Mouse (Mus musculus) midbrain, embryonic 10.5 days (tissue): Measurements from ENCODE around the gene Zfp595. TPM values are rescaled to one million over a fixed set of nuclear protein-coding genes. Genes with fewer than 3 reads are reported as not detected.
A peak's percentile ranks its signal among the peaks of the same experiment; 100 is the strongest.
"Not testable (repeated sequence)": the region's sequence is repeated elsewhere in the genome, so short reads cannot be mapped to it uniquely, and the experiment has no call there.

Source experiments
- DNase-seq: peaks from one replicate; pipeline ENCODE4 v3.0.0-alpha.2; 2017; ENCODE audit warnings: low spot score
- H3K27ac ChIP-seq: fragments of 300-500 bp; sonication (generic); replicated peaks from 2 replicates; pipeline ENCODE4 v1.5.1; 2016; ENCODE audit warnings: mild to moderate bottlenecking
- H3K27me3 ChIP-seq: fragments of 300-500 bp; sonication (generic); 2 replicates; pipeline ENCODE4 v1.6.1; 2016; ENCODE audit warnings: low read depth, mild to moderate bottlenecking; ENCODE audit not compliant: poor library complexity, severe bottlenecking
- H3K36me3 ChIP-seq: fragments of 300-500 bp; sonication (generic); 2 replicates; pipeline ENCODE4 v1.6.1; 2016; ENCODE audit warnings: mild to moderate bottlenecking, moderate library complexity
- H3K4me1 ChIP-seq: fragments of 300-500 bp; sonication (generic); 2 replicates; pipeline ENCODE4 v1.6.1; 2016
- H3K4me3 ChIP-seq: fragments of 300-500 bp; sonication (generic); 2 replicates; pipeline ENCODE4 v1.5.1; 2016; ENCODE audit warnings: mild to moderate bottlenecking, moderate library complexity
- H3K9me3 ChIP-seq: fragments of 300-500 bp; sonication (generic); replicated peaks from 2 replicates; pipeline ENCODE4 v1.6.1; 2016; ENCODE audit warnings: mild to moderate bottlenecking
- WGBS: fragments of 180-500 bp; shearing (Covaris S2); methylation state at CpG from one replicate; pipeline ENCODE4 v1.1.7; 2016; 5-methylcytosine and 5-hydroxymethylcytosine counted together
- polyA plus RNA-seq: library from polyadenylated mRNA; unstranded; fragments of >200 nt; fragmentation: Nextera tagmentation; extraction: Ambion mirVana; gene quantifications from 2 replicates; pipeline ENCODE4 v1.2.1, GENCODE M21; 2016

Zfp595 gene
- 1.5 and 1.8 TPM in 2 replicates for polyA plus RNA-seq

- no peaks in the 10 kb centered on the region for H3K9me3 ChIP-seq
- H3K27ac ChIP-seq = peak within 1 kb of the TSS; percentile 80
- WGBS = 20% methylated on average over 17 of the region's 17 CpGs
These were observed at the start of gene Zfp595 for GRCm38 (mm10) chr13:67332019-67332724. Gene Zfp595, minus strand, starts transcription at chr13:67332570.

GRCm38 (mm10) chr13:67376255-67376654, 43.9 kb upstream of the Zfp595 start:
- 67% methylated on average over 3 of the region's 3 CpGs for WGBS
- H3K4me1 ChIP-seq, H3K9me3 ChIP-seq, DNase-seq, H3K36me3 ChIP-seq, H3K27ac ChIP-seq, H3K4me3 ChIP-seq, H3K27me3 ChIP-seq: not testable (repeated sequence)

More at GRCm38 (mm10) chr13:67332019-67332724, at the start of gene Zfp595:
- peak; percentile 67 for DNase-seq
- H3K4me3 ChIP-seq = peak within 1 kb of the TSS; percentile 64
- no peaks in the 10 kb centered on the region for H3K27me3 ChIP-seq
- no peaks in the 10 kb centered on the region for H3K36me3 ChIP-seq
- peaks cover 10% of the 10 kb centered on the region for H3K4me1 ChIP-seq

GRCm38 (mm10) chr13:67375050-67375911, 42.9 kb upstream of the Zfp595 start, which contains the start of the genes Gm28041 and Zfp456:
Gene Gm28041, minus strand, starts transcription at chr13:67375733.
Gene Zfp456, minus strand, starts transcription at chr13:67375810.
- not testable (repeated sequence) for H3K4me1 ChIP-seq, H3K9me3 ChIP-seq, H3K36me3 ChIP-seq, H3K27me3 ChIP-seq
- peak; percentile 51 for DNase-seq
- 18% methylated on average over 13 of the region's 15 CpGs for WGBS
- 0 out of 2 replicates have a peak within 1 kb of the TSS, but pooled peaks have one; percentile 59 for H3K27ac ChIP-seq
- peak within 1 kb of the TSS; percentile 50 for H3K4me3 ChIP-seq

- under 1% methylated on average over 15 of the region's 15 CpGs for WGBS
- Histone ChIP-seq H3K27ac (peak within 1 kb of the TSS; percentile 82), H3K36me3 (no peaks in the 10 kb centered on the region), H3K4me3 (peak within 1 kb of the TSS; percentile 81), H3K4me1 (peaks cover 14% of the 10 kb centered on the region), H3K27me3 (no peaks in the 10 kb centered on the region), H3K9me3 (no peaks in the 10 kb centered on the region)
- peak; percentile 81 for DNase-seq
These were observed 27.9 kb upstream of the Zfp595 start, which contains the start of the genes Gm28044 and Zfp953 for GRCm38 (mm10) chr13:67360131-67360744. Gene Gm28044, minus strand, starts transcription at chr13:67360536. Gene Zfp953, minus strand, starts transcription at chr13:67360605.

- Histone ChIP-seq H3K4me3 (no peak overlapping the region), H3K36me3 (no peaks in the 10 kb centered on the region), H3K4me1 (no peaks in the 10 kb centered on the region), H3K27ac (no peak overlapping the region), H3K9me3 (no peaks in the 10 kb centered on the region), H3K27me3 (no peaks in the 10 kb centered on the region)
- no peak for DNase-seq
These were observed 19.5 kb upstream of the Zfp595 start for GRCm38 (mm10) chr13:67351854-67352253.

GRCm38 (mm10) chr13:67343422-67343821, 11.1 kb upstream of the Zfp595 start:
- no peak overlapping the region for H3K4me3 ChIP-seq
- H3K27ac ChIP-seq = no peak overlapping the region
- WGBS = 89% methylated on average over 2 of the region's 2 CpGs
- H3K4me1 ChIP-seq = no peaks in the 10 kb centered on the region
- no peak for DNase-seq
- no peaks in the 10 kb centered on the region for H3K9me3 ChIP-seq
- peaks cover 7% of the 10 kb centered on the region for H3K36me3 ChIP-seq
- no peaks in the 10 kb centered on the region for H3K27me3 ChIP-seq

- Histone ChIP-seq H3K36me3 (no peaks in the 10 kb centered on the region), H3K27me3 (no peaks in the 10 kb centered on the region), H3K4me1 (peaks cover 10% of the 10 kb centered on the region), H3K9me3 (no peaks in the 10 kb centered on the region), H3K4me3 (peak overlapping the region; percentile 64), H3K27ac (peak overlapping the region; percentile 80)
- 85% methylated on average over 1 of the region's 1 CpGs for WGBS
- DNase-seq = no peak
These were observed 507 bp upstream of the Zfp595 start for GRCm38 (mm10) chr13:67332877-67333276.

GRCm38 (mm10) chr13:67306718-67307117, 25.7 kb downstream of the Zfp595 start:
- WGBS = 39% methylated on average over 5 of the region's 5 CpGs
- DNase-seq = no peak
- Histone ChIP-seq H3K36me3 (no peaks in the 10 kb centered on the region), H3K4me3 (peak overlapping the region; percentile 76), H3K9me3 (0 out of 2 replicates have a peak, but pooled peaks cover 5% of the 10 kb centered on the region), H3K27me3 (no peaks in the 10 kb centered on the region), H3K4me1 (peaks cover 11% of the 10 kb centered on the region), H3K27ac (peak overlapping the region; percentile 81)

GRCm38 (mm10) chr13:67305822-67306672, 26.3 kb downstream of the Zfp595 start, which contains the start of gene Zfp457:
Gene Zfp457, minus strand, starts transcription at chr13:67306485.
- Histone ChIP-seq H3K4me3 (peak within 1 kb of the TSS; percentile 76), H3K36me3 (no peaks in the 10 kb centered on the region), H3K27ac (peak within 1 kb of the TSS; percentile 81), H3K4me1 (peaks cover 11% of the 10 kb centered on the region), H3K27me3 (no peaks in the 10 kb centered on the region), H3K9me3 (no peaks in the 10 kb centered on the region)
- peak; percentile 80 for DNase-seq
- WGBS = 14% methylated on average over 16 of the region's 16 CpGs

- Histone ChIP-seq H3K9me3 (no peaks in the 10 kb centered on the region), H3K4me1 (no peaks in the 10 kb centered on the region), H3K27ac (no peak within 1 kb of the TSS), H3K4me3 (no peak within 1 kb of the TSS), H3K36me3 (no peaks in the 10 kb centered on the region), H3K27me3 (no peaks in the 10 kb centered on the region)
- 52% methylated on average over 7 of the region's 7 CpGs for WGBS
- DNase-seq = no peak
These were observed 54.1 kb downstream of the Zfp595 start, which contains the start of gene Zfp458 for GRCm38 (mm10) chr13:67278314-67278713. Gene Zfp458, minus strand, starts transcription at chr13:67278466.

- peak overlapping the region; percentile 78 for H3K27ac ChIP-seq
- WGBS = 49% methylated on average over 9 of the region's 9 CpGs
- H3K4me1 ChIP-seq, DNase-seq, H3K36me3 ChIP-seq, H3K27me3 ChIP-seq: not testable (repeated sequence)
- peak overlapping the region; percentile 69 for H3K4me3 ChIP-seq
- H3K9me3 ChIP-seq = peaks cover 11% of the 10 kb centered on the region
These were observed 62.8 kb downstream of the Zfp595 start for GRCm38 (mm10) chr13:67269383-67270065.
